Mouse (Mus musculus) cerebral cortex, adult 2 months (tissue): ENCODE measurements around the gene Col26a1.

Source experiments
- WGBS: fragments of 180-500 bp; shearing (Covaris S2); methylation state at CpG from one replicate; pipeline ENCODE4 v1.1.7; 2018; 5-methylcytosine and 5-hydroxymethylcytosine counted together

Col26a1 gene

GRCm38 (mm10) chr5:136881380-136882009 lies 1.5 kb downstream of the Col26a1 start:
- WGBS, result 3% methylated on average over 37 of the region's 39 CpGs

GRCm38 (mm10) chr5:136880101-136880500 lies 2.9 kb downstream of the Col26a1 start:
- WGBS, result 92% methylated on average over 8 of the region's 8 CpGs

GRCm38 (mm10) chr5:136874271-136874670 lies 8.7 kb downstream of the Col26a1 start:
- 80% methylated on average over 10 of the region's 10 CpGs for WGBS

GRCm38 (mm10) chr5:136872417-136872816 lies 10.6 kb downstream of the Col26a1 start:
- WGBS, result 88% methylated on average over 8 of the region's 8 CpGs

GRCm38 (mm10) chr5:136869451-136870114 lies 13.4 kb downstream of the Col26a1 start:
- WGBS, result 66% methylated on average over 10 of the region's 10 CpGs

- 97% methylated on average over 5 of the region's 5 CpGs for WGBS
These were observed 15.3 kb downstream of the Col26a1 start for GRCm38 (mm10) chr5:136867706-136868105.

- 42% methylated on average over 14 of the region's 14 CpGs for WGBS
These were observed 18.9 kb downstream of the Col26a1 start for GRCm38 (mm10) chr5:136863961-136864674.

GRCm38 (mm10) chr5:136863276-136863675 lies 19.7 kb downstream of the Col26a1 start:
- WGBS, result 86% methylated on average over 9 of the region's 9 CpGs

- WGBS, result 79% methylated on average over 4 of the region's 4 CpGs
These were observed 20.2 kb downstream of the Col26a1 start for GRCm38 (mm10) chr5:136862806-136863205.

GRCm38 (mm10) chr5:136861191-136861940 lies 21.6 kb downstream of the Col26a1 start:
- WGBS, result 51% methylated on average over 20 of the region's 20 CpGs

- 73% methylated on average over 6 of the region's 6 CpGs for WGBS
These were observed 32.3 kb downstream of the Col26a1 start for GRCm38 (mm10) chr5:136850716-136851115.

GRCm38 (mm10) chr5:136846385-136847264 lies 36.4 kb downstream of the Col26a1 start:
- WGBS, result 85% methylated on average over 19 of the region's 19 CpGs

- WGBS, result 66% methylated on average over 5 of the region's 5 CpGs
These were observed 39.1 kb downstream of the Col26a1 start for GRCm38 (mm10) chr5:136843930-136844329.

- WGBS, result 15% methylated on average over 8 of the region's 8 CpGs
These were observed 43.0 kb downstream of the Col26a1 start for GRCm38 (mm10) chr5:136840036-136840435.

- WGBS, result 95% methylated on average over 3 of the region's 3 CpGs
These were observed 50.0 kb downstream of the Col26a1 start for GRCm38 (mm10) chr5:136833053-136833452.

- WGBS, result 84% methylated on average over 3 of the region's 3 CpGs
These were observed 52.9 kb downstream of the Col26a1 start for GRCm38 (mm10) chr5:136830156-136830555.

GRCm38 (mm10) chr5:136821971-136822370 lies 61.0 kb downstream of the Col26a1 start:
- WGBS, result 73% methylated on average over 8 of the region's 8 CpGs

- WGBS, result 77% methylated on average over 2 of the region's 2 CpGs
These were observed 62.1 kb downstream of the Col26a1 start for GRCm38 (mm10) chr5:136820911-136821310.

GRCm38 (mm10) chr5:136819686-136820085 lies 63.3 kb downstream of the Col26a1 start:
- WGBS, result 71% methylated on average over 11 of the region's 11 CpGs

GRCm38 (mm10) chr5:136810539-136811374 lies 72.3 kb downstream of the Col26a1 start:
- 56% methylated on average over 30 of the region's 30 CpGs for WGBS
